Mouse (Mus musculus) embryo, embryonic 10.5 days (tissue): ENCODE results near the gene Camkv.

Source experiments
- DNase-seq: peaks from one replicate; pipeline ENCODE4 v3.0.0-alpha.2; 2015; ENCODE audit warnings: low spot score

Gene Camkv

GRCm38 (mm10) chr9:107923956-107924355, 11.5 kb upstream of the Camkv start:
- DNase-seq: no peak

GRCm38 (mm10) chr9:107925251-107925650, 10.2 kb upstream of the Camkv start:
- no peak for DNase-seq

GRCm38 (mm10) chr9:107926920-107927420, 8.5 kb upstream of the Camkv start:
- no peak for DNase-seq

- no peak for DNase-seq
Measured at GRCm38 (mm10) chr9:107927749-107928148, 7.7 kb upstream of the Camkv start.

DNA sequence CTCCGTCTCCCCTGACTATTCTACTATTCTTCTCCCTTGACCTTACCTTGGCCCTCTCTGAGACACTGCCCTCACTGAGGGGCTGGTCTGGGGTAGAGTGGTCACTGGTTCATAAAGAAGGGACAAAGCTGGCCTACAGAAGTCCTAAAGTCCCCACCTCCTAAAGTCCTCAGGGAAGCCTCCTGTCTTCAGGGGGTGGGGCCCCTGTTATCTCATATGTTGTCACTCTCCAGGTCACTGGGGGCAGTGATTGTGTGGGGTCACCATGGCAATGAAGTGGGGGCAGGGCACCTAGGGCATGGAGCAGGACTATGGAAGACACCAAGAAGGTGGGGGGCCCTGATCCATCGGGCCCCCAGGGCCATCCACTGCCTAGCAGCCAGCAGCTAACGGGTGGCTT, 7.3 kb upstream of the Camkv start, which contains the start of gene Actl11:
Gene Actl11, plus strand, starts transcription at position 301 of the 400 bp plus-strand sequence.
- no peak for DNase-seq

DNA sequence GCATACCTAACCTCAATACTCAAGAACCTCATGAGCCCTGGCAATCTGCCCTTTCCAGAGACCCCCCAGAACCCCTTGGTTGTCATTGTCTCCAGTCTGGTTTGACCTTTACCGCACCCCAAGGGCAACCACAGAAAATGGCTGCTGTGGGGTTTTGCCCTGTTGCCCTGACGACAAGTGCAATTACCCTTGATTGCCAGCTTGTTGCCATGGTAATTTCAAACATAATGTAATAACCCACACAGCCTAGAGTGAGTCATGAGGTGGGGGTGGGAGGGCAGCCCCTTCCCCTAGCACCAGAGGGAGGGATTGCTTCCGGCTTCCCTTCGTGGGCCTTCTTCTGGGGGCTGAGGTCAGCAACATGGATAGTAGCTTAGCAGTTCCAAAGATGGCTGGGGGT, 3.3 kb upstream of the Camkv start:
- DNase-seq: no peak

GRCm38 (mm10) chr9:107934146-107934545, 1.3 kb upstream of the Camkv start:
- DNase-seq: no peak

DNA sequence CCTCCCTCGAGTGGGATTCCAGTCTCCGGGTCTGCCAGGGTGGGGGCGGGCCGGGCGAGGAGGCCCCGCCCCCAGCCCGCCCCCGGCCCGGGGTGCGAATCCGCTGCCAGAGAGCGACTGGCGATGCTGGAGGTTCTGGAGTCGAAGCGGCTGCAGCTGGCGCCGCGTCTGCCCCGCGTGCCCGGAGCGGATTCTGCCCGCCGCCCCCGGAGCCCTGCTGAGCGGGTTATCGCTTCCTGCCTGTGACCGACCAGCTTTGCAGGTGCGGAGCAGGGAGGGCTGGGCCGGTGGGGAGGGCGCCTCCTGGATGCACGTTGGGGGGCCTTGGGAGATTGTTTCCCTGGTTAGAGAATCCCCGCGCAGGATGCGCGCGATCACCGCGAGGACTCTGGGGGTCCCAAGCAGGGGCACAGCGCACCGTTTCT, 328 bp downstream of the Camkv start:
- DNase-seq: peak; percentile 67

- DNase-seq: peak; percentile 53
Measured at GRCm38 (mm10) chr9:107936215-107936822, 845 bp downstream of the Camkv start.

DNA sequence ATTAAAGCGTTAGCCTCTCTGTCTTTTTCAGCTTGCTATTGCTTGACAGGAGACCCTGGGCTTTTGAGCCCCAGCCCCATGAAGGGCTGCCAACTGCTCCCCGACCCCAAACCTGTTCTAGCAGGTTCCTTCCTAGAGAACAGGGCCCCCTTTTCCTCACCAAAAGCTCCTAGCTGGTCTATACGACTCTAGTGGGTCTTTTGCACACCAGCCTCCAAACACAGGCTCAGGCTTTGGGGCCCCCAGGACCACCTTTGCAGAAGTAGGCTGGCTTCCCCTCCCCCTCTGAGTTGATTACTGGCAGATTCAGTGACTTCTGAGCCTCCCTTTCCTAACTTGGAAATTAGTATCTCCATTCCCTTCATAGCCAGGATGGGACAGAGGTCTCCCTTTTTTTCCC, 1.4 kb downstream of the Camkv start:
- DNase-seq: no peak

GRCm38 (mm10) chr9:107947241-107948194, 12.0 kb downstream of the Camkv start:
- no peak for DNase-seq

- no peak for DNase-seq
Measured at GRCm38 (mm10) chr9:107949184-107949921, 13.9 kb downstream of the Camkv start.

DNA sequence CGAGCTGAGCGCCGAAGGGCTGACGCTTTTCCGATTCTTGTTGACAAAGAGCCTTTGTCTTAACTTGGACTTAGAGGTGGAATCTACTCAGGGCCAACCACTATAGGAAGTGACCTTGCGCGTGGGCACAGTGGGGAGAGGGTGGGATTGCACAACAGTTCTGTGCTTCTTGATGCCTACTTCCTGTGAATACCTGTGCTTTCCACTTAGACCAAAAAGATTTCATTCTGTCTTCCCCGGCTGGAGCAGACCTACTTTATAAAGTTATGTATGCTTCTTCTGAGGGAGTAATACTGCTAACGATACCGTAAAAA, 14.4 kb downstream of the Camkv start, which contains the start of gene Traip:
Gene Traip, plus strand, starts transcription at position 215 of the 314 bp plus-strand sequence.
- DNase-seq: no peak

DNA sequence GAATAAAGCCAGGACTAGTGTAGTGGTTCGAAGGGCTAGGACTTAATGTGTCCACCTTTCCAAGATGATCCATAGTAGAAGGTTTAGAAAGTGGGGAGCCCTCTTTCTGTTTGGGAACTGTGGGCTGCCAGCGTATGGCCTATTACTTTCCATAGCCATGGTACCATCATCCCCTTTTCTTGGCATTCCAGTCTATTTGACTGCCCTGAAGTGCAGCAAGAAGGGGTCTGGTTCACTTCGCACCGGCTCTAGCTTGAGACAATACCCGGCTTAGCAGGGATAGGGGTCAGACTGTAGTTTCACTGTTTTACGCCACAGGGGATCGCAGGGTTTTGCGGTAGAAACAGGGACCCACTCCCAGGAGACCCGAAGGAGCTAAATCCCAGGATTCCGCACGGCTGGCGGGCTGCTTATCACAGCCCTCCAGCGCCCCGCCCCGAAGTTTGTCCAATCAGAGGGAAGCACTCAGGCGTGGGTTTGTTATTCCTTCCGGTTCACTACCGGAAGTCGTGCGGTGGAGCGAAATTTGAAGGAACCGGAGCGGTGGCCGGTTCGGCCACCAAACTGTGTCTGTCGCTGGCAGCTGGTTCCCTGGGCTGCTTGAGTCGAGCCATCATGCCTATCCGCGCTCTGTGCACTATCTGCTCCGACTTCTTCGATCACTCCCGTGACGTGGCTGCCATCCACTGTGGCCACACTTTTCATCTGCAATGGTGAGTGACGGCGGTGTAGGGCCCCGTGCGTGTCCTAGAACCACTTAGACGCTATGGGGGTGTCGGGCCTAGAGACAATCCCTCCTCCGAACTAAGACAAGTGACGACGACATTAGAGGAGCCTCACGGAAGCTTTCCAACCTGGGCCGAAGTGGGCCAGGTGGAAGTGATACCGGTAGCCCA, 15.2 kb downstream of the Camkv start:
- peak; percentile 97 for DNase-seq

- no peak for DNase-seq
Measured at GRCm38 (mm10) chr9:107955613-107956289, 20.3 kb downstream of the Camkv start.

- peak; percentile 22 for DNase-seq
Measured at GRCm38 (mm10) chr9:107957141-107957540, 21.7 kb downstream of the Camkv start.

DNA sequence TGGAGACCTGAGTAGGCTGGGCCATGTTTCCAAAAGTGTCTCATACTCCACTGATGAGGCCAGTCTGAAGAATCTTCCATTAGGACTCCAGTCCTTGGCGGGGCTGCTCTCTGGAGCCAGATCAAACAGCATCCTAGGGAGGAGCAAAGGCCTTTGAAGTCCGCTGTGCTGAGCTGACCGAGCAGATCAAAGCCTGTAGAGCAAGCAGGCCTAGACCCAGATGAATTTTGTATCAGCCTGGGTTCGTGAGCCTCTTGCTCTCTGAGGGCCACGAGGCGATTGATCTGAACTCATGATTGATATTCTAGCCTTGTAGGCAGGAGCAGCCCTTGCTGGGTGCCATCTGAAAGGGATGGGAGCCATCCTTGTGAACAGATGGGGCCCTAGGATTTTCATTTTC, 24.4 kb downstream of the Camkv start:
- no peak for DNase-seq

GRCm38 (mm10) chr9:107960928-107961327, 25.5 kb downstream of the Camkv start:
- DNase-seq: peak; percentile 17

- no peak for DNase-seq
Measured at GRCm38 (mm10) chr9:107961351-107961762, 25.9 kb downstream of the Camkv start.

DNA sequence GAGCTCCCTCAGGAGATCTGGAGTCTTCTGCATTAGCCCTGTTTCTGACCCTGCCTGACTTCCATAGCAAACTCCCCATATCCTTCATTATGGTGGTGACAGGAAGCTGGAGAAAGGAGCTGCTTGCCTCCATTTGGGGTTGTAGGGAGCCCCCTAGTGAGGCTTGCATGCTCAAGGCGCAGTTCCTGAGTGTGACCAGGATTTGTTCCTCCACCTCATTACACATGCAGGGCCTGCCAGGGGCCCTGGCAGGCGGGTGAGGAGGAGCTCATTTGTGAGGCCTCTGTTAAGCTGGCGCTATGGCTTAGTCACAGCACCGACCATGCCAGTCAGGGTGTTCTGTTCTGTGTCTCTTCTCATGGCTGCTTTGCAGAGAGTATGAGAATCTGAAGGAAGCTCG, 26.4 kb downstream of the Camkv start:
- peak; percentile 50 for DNase-seq

DNA sequence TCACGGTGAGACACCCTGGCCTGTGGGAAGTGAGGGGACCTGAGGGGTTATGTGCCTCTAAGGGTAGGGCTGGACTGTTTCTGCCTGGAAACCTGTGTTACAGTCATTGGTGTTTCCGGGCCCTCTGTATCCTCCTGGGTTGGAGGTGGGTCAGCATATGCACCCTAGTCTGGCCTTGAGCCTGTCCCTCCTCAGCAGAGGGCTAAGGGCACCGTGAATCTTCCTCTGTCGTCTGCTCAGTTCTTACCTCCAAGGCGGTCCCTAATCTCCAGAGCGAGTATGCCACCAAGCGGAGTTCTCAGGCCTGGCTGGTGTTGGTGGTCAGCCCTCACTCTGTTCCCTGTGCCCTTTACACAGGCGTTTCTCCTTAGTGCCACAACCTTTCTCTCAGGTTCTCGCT, 27.4 kb downstream of the Camkv start:
- DNase-seq: no peak
